Mouse (Mus musculus) limb, embryonic 15.5 days (tissue): Measurements from ENCODE around the gene Clcnkb. TPM values are rescaled to one million over a fixed set of nuclear protein-coding genes. Genes with fewer than 3 reads are reported as not detected.

ENCODE experiments used
- ATAC-seq: fragments of 200-750 bp; cut with Nextera tagmentation; 2 replicates; pipeline ENCODE4 v1.8.0; 2017; ENCODE audit warnings: low read depth, moderate TSS enrichment; ENCODE audit not compliant: insufficient number of reproducible peaks, low FRiP score, low TSS enrichment
- H3K27ac ChIP-seq: fragments of 300-500 bp; sonication (generic); 2 replicates; pipeline ENCODE4 v1.5.1; 2015; ENCODE audit warnings: moderate library complexity, mild to moderate bottlenecking, inconsistent platforms
- H3K27me3 ChIP-seq: fragments of 300-500 bp; sonication (generic); 2 replicates; pipeline ENCODE4 v1.6.1; 2015; ENCODE audit warnings: inconsistent platforms
- H3K36me3 ChIP-seq: fragments of 300-500 bp; sonication (generic); 2 replicates; pipeline ENCODE4 v1.6.1; 2015; ENCODE audit warnings: inconsistent platforms
- H3K4me1 ChIP-seq: fragments of 300-500 bp; sonication (generic); 2 replicates; pipeline ENCODE4 v1.6.1; 2015; ENCODE audit warnings: inconsistent platforms
- H3K4me2 ChIP-seq: fragments of 300-500 bp; sonication (generic); 2 replicates; pipeline ENCODE4 v1.6.1; 2015; ENCODE audit warnings: mild to moderate bottlenecking, inconsistent platforms
- H3K4me3 ChIP-seq: fragments of 300-500 bp; sonication (generic); 2 replicates; pipeline ENCODE4 v1.5.1; 2015; ENCODE audit warnings: mild to moderate bottlenecking, inconsistent platforms
- H3K9ac ChIP-seq: fragments of 300-500 bp; sonication (generic); 2 replicates; pipeline ENCODE4 v1.6.1; 2015; ENCODE audit warnings: inconsistent platforms
- H3K9me3 ChIP-seq: fragments of 300-500 bp; sonication (generic); 2 replicates; pipeline ENCODE4 v1.6.1; 2016; ENCODE audit warnings: inconsistent platforms
- WGBS: fragments of 180-500 bp; shearing (Covaris S2); methylation state at CpG from one replicate; pipeline ENCODE4 v1.1.7; 2015; 5-methylcytosine and 5-hydroxymethylcytosine counted together
- polyA plus RNA-seq: library from polyadenylated mRNA; unstranded; fragments of >200 nt; fragmentation: Nextera tagmentation; extraction: Ambion mirVana; gene quantifications from 2 replicates; pipeline ENCODE4 v1.2.1, GENCODE M21; 2015

Clcnkb gene
- polyA plus RNA-seq, 1 experiment from 2014 or later, result not detected

DNA sequence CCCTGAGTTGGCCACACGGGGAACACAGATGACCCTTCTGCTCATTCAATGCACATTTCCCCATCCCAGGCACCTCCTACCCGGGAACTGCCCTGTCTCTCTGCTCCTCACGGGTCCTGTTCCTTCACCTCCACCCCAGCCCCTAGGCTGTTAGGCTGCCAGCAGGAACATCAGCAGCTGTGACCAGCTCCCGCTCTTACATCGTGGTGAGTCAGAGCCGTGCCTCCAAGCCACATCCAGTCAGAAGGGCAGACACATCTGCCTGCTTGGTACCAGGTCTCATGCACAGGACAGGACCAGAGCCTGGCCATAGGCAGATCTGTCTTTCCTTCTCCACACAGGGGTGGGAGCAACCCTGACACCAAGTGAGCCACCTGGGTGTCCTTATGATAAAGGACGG is 49.9 kb downstream of the Clcnkb start:
- Histone ChIP-seq H3K27ac (no peak overlapping the region), H3K27me3 (peaks cover 53% of the 10 kb centered on the region), H3K4me1 (peaks cover 17% of the 10 kb centered on the region), H3K36me3 (no peaks in the 10 kb centered on the region), H3K4me3 (no peak overlapping the region), H3K9me3 (no peaks in the 10 kb centered on the region), H3K4me2 (no peak overlapping the region), H3K9ac (no peak overlapping the region)
- no peak for ATAC-seq
- WGBS, result 42% methylated on average over 7 of the region's 7 CpGs

DNA sequence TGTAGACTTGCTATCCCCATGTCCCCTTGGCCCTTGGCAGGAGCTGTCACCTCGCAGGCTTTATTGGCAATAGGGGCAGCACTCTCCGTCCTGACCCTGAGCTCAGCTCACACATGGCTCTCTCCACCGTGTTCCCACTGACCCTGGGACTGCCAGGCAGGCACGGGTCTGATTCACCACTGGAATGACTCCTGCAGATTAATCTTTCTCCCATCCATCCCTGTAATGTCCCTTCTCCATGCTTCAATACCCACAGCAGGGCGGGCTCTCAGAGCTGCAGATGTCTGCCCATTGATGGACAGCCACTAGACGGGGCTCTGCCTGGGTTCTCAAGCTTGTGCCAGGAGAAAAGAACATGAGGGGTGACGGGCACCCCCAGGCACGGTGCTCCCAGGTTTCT is 50.7 kb downstream of the Clcnkb start:
- Histone ChIP-seq H3K4me1 (peaks cover 17% of the 10 kb centered on the region), H3K36me3 (no peaks in the 10 kb centered on the region), H3K9ac (no peak overlapping the region), H3K4me3 (no peak overlapping the region), H3K27ac (no peak overlapping the region), H3K4me2 (no peak overlapping the region), H3K27me3 (peaks cover 53% of the 10 kb centered on the region), H3K9me3 (no peaks in the 10 kb centered on the region)
- ATAC-seq, result no peak
- 67% methylated on average over 8 of the region's 8 CpGs for WGBS

DNA sequence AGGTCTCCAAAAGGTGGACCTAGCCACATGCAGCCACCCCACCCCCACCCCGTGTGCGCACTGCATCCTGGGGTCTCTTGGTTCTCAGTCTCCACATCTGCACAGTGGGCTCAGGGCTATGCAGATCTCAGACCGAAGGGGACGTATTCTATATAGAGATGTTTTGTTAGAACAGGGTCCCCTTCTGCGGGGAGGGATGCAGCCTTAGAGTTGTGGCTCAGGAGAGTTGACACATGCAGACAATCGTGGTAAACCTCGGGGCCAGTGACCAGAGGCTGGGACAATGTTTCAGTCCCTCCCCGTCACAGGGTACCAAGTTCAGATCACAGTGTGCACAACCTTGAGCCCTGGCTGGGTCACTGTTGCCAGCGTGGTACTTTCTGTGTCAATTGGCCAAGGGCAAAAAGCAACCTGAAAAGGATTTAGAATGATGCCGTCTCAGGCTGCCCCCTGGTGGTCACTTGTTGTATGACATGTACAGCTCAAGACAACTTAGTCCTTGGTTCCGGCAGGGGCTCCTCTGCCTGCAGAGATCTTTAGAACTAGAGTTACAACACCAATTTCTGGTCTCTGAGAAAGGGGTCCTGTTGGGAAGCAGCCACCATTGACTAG is 52.8 kb downstream of the Clcnkb start:
- H3K9me3 ChIP-seq, result no peaks in the 10 kb centered on the region
- H3K36me3 ChIP-seq, result no peaks in the 10 kb centered on the region
- H3K27me3 ChIP-seq, result peaks cover 40% of the 10 kb centered on the region

DNA sequence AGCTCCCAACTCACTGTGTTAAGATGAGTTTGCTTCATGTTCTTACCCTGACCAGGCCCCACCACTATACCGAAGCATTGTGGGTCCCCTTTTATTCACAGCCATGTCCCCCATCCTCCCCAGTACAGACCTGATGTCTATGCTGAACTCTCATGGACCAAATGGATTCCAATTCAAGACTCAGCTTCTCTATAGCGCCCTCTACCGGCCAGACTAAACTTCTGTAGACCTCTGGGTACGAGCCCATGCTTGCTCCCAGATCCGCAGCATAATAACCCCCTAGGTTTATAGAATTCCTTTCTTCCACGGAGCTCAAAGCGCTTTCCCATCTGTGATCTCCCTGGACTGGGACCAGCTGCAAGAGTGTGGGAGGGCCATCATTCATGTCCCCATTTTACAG is 55.0 kb downstream of the Clcnkb start:
- Histone ChIP-seq H3K27ac (no peak overlapping the region), H3K9ac (no peak overlapping the region), H3K4me2 (no peak overlapping the region), H3K4me1 (peaks cover 7% of the 10 kb centered on the region; the same call in 1 of the 2 replicates), H3K36me3 (no peaks in the 10 kb centered on the region), H3K9me3 (no peaks in the 10 kb centered on the region), H3K4me3 (no peak overlapping the region), H3K27me3 (peaks cover 19% of the 10 kb centered on the region)
- 25% methylated on average over 7 of the region's 7 CpGs for WGBS
- no peak for ATAC-seq

More for the DNA sequence above, 52.8 kb downstream of the Clcnkb start:
- ATAC-seq, result no peak
- no peak overlapping the region for H3K9ac ChIP-seq
- H3K4me3 ChIP-seq, result no peak overlapping the region
- H3K4me2 ChIP-seq, result no peak overlapping the region
- no peak overlapping the region for H3K27ac ChIP-seq
- H3K4me1 ChIP-seq, result peaks cover 13% of the 10 kb centered on the region
- WGBS, result 26% methylated on average over 11 of the region's 11 CpGs

DNA sequence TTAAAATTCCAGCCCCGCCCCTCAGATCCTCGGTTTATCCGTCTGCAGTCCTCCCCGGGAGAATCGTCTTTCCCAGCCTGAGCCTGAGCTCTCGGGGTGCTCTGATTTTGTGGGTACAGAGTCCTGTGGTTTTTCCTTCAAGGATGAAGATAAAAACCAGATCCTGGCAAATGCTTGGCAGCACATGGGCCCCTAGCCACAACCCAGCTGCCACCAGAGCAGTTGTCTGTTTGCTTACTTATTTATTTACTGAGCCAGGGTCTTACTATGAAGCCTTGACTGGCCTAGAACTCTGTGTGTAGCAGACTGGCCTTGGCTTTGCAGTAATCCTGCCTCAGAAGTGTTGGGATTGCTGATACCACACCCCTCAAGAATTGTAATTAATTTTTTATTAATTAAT is 56.6 kb downstream of the Clcnkb start:
- no peak for ATAC-seq
- Histone ChIP-seq H3K27ac (no peak overlapping the region), H3K36me3 (no peaks in the 10 kb centered on the region), H3K4me1 (peaks cover 7% of the 10 kb centered on the region; the same call in 1 of the 2 replicates), H3K4me3 (no peak overlapping the region), H3K9me3 (no peaks in the 10 kb centered on the region), H3K9ac (no peak overlapping the region), H3K4me2 (no peak overlapping the region), H3K27me3 (peaks cover 3% of the 10 kb centered on the region)
- 89% methylated on average over 6 of the region's 6 CpGs for WGBS

DNA sequence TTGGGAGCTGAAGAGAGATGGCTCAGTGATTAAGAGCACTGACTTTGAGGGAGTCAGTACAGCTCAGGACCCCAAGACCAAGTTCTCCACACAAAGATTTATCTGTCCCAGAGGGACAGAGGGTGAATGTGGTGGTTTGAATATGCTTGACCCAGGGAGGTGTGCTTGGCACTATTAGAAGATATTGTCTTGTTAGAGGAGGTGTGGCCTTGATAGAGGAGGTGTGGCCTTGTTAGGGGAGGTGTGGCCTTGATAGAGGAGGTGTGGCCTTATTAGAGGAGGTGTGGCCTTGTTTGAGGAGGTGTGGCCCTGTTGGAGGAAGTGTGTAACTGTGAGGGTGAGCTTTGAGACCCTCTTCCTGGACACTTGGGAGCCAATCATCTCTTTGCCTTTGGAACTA is 58.0 kb downstream of the Clcnkb start:
- Histone ChIP-seq H3K4me3 (no peak overlapping the region), H3K27ac (no peak overlapping the region)
- ATAC-seq, result no peak

More for the DNA sequence above, 58.0 kb downstream of the Clcnkb start:
- H3K9ac ChIP-seq, result no peak overlapping the region
- H3K27me3 ChIP-seq, result no peaks in the 10 kb centered on the region
- H3K4me2 ChIP-seq, result no peak overlapping the region
- H3K4me1 ChIP-seq, result peaks cover 14% of the 10 kb centered on the region
- no peaks in the 10 kb centered on the region for H3K9me3 ChIP-seq
- H3K36me3 ChIP-seq, result no peaks in the 10 kb centered on the region

Other genes starting within 250 kb of the Clcnkb start
- gene Rsg1, start 202.1 kb downstream of the Clcnkb start, polyA plus RNA-seq, result 6.0 and 6.4 TPM in 2 replicates
- 16.3 and 19.7 TPM in 2 replicates for gene Arhgef19, start 176.5 kb downstream of the Clcnkb start, polyA plus RNA-seq
- gene Epha2, start 114.8 kb downstream of the Clcnkb start, polyA plus RNA-seq, result 6.2 and 6.5 TPM in 2 replicates
- 1.6 and 1.9 TPM in 2 replicates for gene Fam131c, start 47.8 kb downstream of the Clcnkb start, polyA plus RNA-seq
- gene Clcnka, start 17.3 kb downstream of the Clcnkb start, polyA plus RNA-seq, result 0.33 and 1.2 TPM in 2 replicates
- 1.7 and 5.4 TPM in 2 replicates for gene Hspb7, start 4.8 kb upstream of the Clcnkb start, polyA plus RNA-seq
- gene Srarp, start 20.1 kb upstream of the Clcnkb start, polyA plus RNA-seq, result not detected in 2 replicates
- gene Zbtb17, start 28.6 kb upstream of the Clcnkb start, polyA plus RNA-seq, result 31.2 and 33.2 TPM in 2 replicates
- gene Spen, start 122.6 kb upstream of the Clcnkb start, polyA plus RNA-seq, result 7.2 and 9.0 TPM in 2 replicates
- gene Fblim1, start 190.1 kb upstream of the Clcnkb start, polyA plus RNA-seq, result 27.1 and 29.3 TPM in 2 replicates
- gene Tmem82, start 202.6 kb upstream of the Clcnkb start, polyA plus RNA-seq, result 0.20 and 0.29 TPM in 2 replicates
- gene Slc25a34, start 207.8 kb upstream of the Clcnkb start, polyA plus RNA-seq, result 0.14 and 0.52 TPM in 2 replicates
- 5.8 and 6.5 TPM in 2 replicates for gene Plekhm2, start 248.9 kb upstream of the Clcnkb start, polyA plus RNA-seq